Mouse (Mus musculus) kidney, adult 11 months (tissue): ENCODE measurements around the gene Dnaja2.

Experiments
- DNase-seq: peaks from one replicate; pipeline ENCODE4 v3.0.0; 2022

Gene Dnaja2

DNA sequence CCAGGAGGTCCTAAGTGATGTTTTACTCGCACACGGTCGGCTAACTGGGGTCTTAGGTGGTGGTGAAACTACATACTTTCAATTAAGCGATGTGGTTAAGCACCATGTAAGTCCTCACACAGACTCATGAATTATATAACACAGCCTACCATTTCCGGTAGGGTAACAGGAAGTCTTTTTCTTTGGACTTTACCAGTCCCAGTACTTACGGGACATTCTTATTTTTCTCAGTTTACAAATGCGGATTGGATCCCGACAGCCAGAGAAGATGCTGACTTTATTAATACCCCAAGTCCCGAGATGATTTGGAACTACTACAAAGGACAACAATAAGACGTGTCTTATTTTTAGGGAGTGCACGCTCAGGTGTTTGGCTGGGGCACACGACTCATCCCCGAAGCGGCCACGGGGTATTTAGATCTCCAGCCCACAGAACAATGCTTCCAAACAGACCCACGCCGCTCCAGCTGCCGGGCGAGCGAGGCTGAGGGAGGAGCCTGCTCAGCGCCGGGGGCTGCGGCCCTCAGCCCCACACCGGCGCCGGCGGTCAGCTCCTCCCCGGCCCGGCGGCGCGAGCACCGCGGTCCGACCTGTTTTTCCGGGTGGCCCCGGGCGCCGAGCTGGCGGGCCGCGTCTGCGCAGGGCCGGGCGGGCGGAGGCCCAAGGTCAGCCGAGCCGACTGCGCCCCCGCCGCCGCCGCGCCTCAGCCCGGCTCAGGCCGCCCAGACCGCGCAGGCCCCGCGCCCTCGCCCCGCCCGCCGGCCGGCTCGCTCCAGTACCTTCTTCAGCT lies 558 bp downstream of the Dnaja2 start:
- DNase-seq, result no peak

DNA sequence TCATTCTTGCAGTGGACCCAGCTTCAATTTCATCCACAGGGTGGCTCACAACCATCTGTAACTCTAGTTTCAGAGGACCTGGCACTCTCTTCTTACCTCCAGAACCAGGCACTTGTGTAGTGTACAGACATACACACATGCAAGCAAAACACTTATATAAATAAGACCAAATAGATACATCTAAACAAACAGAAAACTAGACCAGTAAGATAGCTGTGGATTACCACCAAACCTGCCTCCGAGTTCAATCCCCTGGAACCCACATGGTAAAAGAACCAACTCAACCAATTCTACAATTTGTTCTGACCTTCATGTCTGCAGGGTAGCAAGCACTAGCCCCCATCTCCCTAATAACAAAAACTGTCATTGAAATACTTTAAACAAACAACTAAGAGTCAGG lies 3.2 kb downstream of the Dnaja2 start:
- no peak for DNase-seq

DNA sequence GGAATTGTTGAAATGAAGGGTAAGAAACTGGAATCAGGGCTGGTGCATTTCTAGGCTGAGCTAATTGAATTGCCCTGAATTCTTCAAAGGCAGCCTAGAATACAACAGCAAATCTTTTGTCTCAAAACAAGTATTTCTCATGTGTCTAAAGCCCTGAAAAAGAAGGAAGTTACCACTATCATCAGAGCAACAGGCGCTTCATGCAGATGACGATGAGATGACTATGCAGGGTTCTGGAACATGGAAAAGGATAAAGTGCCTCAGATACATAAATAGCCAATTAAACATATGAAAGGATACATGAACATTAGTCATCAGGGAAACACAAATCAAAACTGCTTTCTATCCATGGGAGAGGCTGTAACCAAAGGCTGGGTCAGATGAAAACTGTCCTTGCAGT lies 18.8 kb downstream of the Dnaja2 start:
- DNase-seq, result no peak

DNA sequence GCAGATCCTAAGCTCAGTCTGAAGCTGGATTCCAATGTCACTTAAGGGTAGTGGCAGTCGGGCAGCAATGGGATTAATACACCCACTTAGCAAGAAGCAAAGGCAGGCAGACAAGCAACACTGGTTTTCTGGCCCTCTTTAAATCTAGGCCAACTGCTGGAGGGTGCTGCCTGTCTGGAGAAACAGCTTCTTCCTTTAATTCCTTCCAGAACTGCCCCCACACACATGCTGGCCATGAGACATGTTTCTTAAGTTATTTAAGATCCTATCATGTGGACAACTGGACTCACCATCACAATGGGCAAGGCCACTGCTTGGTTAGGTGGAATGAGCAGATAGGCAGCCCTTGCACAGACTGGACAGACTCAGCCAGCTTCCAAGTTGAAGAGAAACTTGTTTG lies 21.0 kb downstream of the Dnaja2 start:
- DNase-seq, result no peak

- DNase-seq, result no peak
Observed at GRCm38 (mm10) chr8:85533434-85533833, 21.7 kb downstream of the Dnaja2 start.

DNA sequence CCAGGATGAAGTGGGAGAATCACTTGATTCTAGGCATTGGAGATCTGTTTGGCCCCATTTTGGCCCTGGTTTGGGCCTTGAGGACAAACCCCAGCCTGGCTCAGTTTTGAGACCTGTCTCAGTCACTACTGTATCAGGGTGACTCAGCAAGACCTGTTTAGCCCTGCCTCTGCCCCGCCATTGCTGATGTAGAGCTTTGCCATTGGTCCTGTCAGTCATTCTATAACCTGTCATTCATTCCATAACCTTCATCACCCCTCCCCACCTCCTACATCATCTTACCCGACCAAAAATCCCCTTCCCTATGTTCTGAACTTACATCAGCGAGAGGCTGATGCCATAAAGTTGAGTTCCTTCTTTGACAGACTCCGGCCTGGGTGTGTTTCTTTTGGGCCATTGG lies 22.3 kb downstream of the Dnaja2 start:
- no peak for DNase-seq

DNA sequence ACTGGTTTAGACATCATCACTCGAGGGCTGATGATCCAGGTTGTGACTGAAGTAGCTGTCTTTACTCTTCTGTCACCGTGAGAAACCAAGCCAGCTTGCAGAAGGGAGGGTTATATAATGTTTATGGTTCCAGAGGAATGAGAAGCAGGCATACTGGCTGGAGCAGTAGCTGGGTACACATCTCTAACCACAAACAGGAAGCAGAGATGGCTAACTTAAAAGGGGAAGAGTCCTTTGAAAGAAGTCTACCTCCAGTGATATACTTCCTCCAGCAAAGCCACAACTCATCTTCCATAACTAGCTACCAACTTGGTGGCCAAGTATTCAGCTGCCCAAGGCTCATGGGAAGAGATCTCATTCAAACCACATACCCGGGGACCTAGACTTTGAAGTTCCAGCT lies 23.7 kb downstream of the Dnaja2 start:
- DNase-seq, result no peak

- no peak for DNase-seq
Observed at GRCm38 (mm10) chr8:85530717-85531116, 24.4 kb downstream of the Dnaja2 start.

GRCm38 (mm10) chr8:85528959-85529358 lies 26.2 kb downstream of the Dnaja2 start:
- DNase-seq, result no peak

DNA sequence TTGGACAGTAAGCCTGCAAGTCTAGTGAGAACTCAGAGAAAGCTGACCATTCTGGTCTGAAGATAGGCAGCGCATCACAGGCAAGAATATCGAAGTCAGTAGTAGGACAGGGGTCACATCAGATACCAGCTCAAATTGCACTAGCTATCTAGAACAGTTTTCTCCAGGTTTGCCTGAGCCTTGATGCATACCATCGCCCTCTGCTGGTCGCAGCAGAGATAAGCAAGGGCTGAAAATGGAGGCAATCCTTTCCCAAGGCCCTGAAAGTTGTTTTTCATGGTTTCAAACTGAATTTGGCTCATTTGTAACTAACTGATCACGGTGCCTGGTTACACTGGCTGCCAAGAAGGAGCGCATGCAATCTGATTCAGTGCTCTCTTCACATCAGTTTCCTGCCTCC lies 29.0 kb downstream of the Dnaja2 start:
- DNase-seq, result no peak

- DNase-seq, result no peak
Observed at GRCm38 (mm10) chr8:85524086-85524485, 31.1 kb downstream of the Dnaja2 start.

DNA sequence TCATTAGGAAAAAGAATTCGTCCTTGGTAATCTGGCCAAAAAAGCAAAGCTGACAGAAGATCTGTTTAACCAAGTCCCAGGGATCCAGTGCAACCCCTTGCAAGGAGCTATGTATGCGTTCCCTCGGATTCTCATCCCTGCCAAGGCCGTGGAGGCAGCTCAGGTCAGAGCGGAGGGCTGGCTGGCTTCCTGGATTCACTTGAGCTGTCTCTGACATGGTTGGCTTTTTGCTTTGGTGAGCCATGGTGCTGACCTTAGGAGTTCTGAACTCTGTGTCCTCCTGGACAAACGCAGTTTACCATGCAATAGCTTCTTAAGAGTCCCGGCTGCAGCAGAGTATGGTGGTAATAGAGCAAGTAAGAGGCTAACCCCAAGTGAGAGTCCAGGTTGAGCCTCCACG lies 33.8 kb downstream of the Dnaja2 start:
- peak; percentile 13 for DNase-seq

DNA sequence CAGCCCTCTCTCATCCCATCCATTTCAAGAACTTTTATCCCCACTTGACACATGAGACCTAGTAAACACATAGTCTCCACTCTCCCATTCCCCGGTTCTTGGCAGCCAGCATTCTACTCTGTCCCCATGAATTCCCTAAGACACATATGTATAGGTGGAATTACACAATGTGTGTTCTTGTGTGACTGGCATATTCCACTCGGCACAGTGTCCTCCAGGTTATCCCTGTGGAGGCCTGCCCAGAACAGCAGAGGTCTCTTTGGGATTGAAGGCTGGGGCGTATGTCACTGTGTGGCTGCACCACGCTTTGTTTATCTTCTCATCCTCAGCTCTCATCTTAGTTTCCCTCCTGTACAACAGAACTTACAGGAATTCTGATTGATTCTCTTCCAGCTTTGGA lies 34.6 kb downstream of the Dnaja2 start:
- DNase-seq, result no peak

GRCm38 (mm10) chr8:85517956-85518355 lies 37.2 kb downstream of the Dnaja2 start:
- no peak for DNase-seq

- DNase-seq, result no peak
Observed at GRCm38 (mm10) chr8:85517336-85517735, 37.8 kb downstream of the Dnaja2 start.

DNA sequence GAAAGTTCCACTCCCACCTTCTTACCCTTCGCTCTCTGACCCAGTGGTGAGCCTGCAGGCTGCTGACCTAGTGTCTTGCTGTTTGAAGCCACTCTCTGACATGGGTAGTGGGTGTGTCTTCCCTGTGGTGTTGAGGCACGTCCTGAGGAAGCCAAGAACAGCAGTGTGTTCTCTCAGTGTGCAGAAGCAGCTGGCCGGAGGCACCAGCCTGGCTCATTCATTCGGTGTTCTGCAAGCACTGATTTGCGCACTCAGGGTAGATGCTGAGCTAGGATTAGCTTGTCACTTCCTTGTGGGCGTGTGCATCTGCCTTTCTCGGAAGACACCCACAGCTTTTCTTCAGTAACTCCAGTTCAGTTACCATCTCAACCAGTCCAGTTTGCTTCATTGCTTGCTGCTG lies 39.8 kb downstream of the Dnaja2 start:
- DNase-seq, result no peak

- DNase-seq, result no peak
Observed at GRCm38 (mm10) chr8:85513283-85513682, 41.9 kb downstream of the Dnaja2 start.

GRCm38 (mm10) chr8:85512234-85512633 lies 42.9 kb downstream of the Dnaja2 start:
- no peak for DNase-seq

- DNase-seq, result no peak
Observed at GRCm38 (mm10) chr8:85508661-85509060, 46.5 kb downstream of the Dnaja2 start.

DNA sequence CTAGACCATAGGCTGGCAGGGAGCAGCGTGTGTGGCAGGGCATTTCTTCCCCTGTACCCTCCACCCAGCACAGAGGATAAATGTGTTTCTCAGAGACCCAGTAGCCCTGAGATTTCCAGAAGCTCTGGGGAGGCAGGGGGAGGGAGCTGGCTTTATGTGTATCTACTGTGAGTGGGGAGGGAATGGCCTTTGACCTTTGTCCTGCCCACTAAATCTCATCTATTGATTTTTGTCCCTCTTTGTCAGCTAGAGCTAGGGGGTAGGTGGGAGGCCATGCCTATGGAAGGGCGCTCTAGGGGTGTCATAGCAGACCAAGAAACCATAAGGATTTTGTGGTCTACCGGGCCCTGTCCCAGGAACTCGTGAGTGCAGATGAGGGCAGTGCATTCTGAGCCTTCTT lies 48.5 kb downstream of the Dnaja2 start:
- no peak for DNase-seq

DNA sequence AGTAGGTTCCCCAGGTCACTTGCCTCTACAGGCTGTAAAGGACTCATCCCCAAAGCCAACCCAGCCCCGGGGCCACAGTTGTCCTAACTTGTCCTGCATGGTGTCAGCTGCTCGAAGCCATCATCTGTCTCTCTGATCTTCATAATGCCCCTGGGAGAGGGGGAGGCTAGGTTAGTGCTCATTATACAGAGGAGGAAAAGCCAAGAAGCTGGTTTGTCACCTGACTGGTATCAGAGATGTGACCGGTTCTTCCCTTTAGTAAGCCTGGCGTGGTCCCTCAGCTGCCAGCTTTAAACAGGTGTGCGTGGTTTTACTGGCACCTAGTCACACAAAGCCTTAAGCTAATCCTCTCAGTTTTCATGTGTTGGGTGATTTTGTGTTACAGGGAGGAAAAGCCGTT lies 50.4 kb downstream of the Dnaja2 start:
- DNase-seq, result no peak

DNA sequence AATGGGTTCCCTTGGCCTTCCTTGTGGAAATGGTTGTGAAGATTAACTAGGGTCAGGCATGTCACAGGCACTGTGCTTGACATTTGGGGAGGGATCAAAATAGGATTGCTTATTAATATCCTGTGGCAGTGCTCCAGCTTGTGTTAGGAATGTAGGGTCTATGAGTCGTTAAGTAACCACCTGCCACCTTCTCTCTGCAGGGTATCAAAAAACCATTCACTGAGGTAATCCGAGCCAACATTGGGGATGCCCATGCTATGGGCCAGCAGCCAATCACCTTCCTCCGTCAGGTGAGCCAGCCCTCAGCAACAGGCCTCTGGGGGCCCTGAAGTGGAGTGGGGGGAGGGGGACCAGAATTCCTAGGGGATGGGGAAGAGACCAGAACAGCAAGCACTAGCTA lies 52.1 kb downstream of the Dnaja2 start:
- no peak for DNase-seq

- DNase-seq, result no peak
Observed at GRCm38 (mm10) chr8:85502381-85502780, 52.8 kb downstream of the Dnaja2 start.

GRCm38 (mm10) chr8:85500955-85501685 lies 54.0 kb downstream of the Dnaja2 start:
- DNase-seq, result no peak

GRCm38 (mm10) chr8:85500460-85500859 lies 54.7 kb downstream of the Dnaja2 start:
- DNase-seq, result no peak
